Mouse (Mus musculus): ENCODE results near the gene Arhgap29.
A peak's percentile ranks its signal among the peaks of the same experiment; 100 is the strongest.

The Arhgap29 gene

DNA sequence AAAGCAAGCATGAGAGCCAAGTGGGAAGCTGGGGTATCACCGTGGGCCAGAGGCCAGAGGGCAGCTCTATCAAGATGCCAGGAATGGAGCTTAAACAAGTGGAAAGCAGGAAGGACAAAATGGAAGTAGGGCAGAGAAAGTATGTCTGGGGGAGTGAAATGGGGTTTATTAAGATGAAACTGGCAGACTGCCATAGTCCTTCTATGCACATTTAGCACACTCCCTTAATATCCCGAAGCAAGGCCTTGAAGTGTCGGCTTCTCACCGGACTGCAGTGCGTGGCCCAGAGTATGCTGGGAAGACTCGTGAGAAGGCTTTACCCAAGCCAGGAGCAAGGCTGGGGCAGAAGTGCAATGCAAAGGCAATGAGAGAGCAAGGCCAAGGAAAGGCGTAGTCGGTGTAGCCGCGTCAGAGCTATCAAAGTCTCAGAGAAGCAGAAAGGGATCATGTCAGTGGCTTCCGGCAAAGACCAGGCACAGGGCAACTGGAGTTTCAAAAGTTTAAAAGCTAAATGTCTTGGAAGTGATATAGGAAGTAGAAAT, 11.1 kb upstream of the Arhgap29 start:
- no peak for DNase-seq (ENCODE audit: low spot score)

GRCm38 (mm10) chr3:121945957-121946356, 6.4 kb upstream of the Arhgap29 start:
- DNase-seq (ENCODE audit: low spot score), result peak; percentile 67

DNA sequence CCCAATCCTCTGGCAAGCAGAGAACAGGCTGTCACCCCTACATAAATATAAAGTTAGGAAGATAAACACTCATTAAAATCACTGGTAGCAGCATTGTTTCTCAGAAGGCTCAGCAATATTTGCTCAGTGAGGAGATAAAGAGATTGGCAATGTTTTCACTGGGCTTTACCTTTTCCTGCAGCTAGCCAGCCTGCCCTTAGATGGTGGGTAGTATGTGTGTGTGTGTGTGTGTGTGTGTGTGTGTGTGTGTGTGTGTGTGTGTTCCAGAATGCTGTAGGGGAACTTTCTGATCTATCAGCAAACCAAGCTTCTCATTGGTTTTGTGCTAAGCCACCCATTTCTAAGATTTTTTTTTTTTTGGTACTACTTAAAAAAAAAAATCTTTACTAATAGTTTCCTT, 5.6 kb upstream of the Arhgap29 start:
- DNase-seq (ENCODE audit: low spot score), result no peak

DNA sequence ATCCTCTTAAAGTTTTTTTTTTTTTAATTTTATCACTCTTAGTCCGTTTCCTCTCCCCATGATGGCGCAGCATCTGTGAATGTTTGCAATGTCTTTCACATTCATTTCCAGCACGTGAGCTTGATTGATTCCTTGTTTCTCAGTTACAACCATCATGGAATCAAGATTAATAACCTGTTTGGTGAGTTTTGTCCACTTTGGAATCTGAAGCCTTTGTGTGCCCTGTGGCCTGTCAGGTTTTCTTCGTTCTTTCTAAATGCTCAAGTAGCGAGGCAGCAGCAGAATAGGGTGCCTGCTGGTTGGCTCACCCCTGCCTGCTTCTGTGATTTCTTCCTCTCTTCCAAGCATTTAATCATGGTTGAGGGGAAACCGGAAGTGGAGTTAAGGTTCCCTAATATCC, 2.2 kb upstream of the Arhgap29 start:
- DNase-seq (ENCODE audit: low spot score), result no peak

DNA sequence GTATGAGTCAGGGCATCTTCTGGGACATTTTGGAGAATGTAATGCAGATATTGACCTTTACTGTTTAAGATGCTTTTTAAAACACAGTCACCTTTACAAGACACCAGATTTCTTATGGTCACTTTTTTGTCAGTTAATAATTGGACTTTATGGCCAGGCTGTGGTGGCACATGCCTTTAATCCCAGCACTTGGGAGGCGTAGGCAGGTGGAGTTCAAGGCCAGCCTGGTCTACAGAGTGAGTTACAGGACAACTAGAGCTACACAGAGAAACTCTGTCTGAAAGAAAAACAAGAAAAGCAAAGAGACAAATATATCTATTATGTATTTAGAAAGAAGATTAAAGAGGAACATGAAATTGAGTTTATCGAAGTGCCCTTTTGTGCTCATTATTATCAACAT, 1.2 kb upstream of the Arhgap29 start:
- DNase-seq (ENCODE audit: low spot score), result no peak

GRCm38 (mm10) chr3:121953049-121953432, 700 bp downstream of the Arhgap29 start:
- no peak for DNase-seq (ENCODE audit: low spot score)

DNA sequence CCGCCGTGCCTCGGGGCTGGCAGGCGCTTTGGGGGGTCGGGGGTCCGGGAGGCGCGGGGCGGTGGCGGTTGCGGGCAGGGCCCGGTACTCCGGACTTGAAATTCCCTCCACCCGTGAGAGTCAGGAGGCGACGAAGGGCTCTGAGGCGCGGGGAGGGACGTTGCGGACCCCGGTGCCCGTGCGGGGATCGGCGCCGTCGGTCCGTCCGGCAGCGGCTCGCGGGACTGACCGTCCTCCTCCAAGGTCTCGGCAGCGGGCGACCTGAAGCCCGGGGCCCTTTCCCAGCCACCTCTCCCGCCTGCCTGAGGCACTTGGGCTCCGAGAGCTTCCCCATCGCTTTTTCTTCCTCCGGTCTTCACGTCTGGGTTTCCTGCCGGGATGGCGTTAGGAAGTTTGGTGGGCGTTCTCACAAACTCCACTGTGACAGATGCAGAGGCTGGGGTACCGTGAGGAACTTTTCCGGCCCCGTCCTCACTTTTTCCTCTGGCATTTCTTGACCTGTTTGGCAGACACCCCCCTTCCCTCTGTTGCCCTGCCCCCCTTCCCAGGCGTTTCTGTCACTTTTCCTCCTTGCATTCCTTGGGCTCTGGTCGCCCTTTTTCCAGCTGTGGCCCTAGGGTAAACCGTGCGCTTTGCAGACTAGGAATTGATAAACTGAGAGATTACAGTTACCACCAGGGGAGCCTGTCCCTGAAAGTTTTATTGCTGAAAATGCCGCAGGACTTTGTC, 1.3 kb downstream of the Arhgap29 start:
- DNase-seq (ENCODE audit: low spot score), result no peak

DNA sequence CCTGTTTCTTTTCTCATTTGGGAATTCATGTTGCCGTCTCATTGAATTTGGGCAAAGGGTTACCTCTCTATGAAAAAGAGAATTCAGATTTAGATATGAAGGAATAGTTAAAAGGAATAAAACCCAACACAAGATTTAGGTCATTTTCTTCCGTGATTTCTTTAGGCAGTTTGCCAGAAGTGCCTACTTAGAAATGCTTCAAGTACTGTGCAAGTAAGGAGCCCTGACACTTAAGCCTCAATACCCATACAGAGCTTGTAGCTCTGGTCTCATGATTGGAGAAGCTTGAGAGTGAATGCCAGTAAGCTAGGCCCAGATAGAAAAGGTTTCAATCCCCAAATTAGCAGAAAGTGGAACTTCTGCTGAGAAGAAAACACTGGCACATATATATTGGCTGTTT, 2.1 kb downstream of the Arhgap29 start:
- peak; percentile 39 for DNase-seq (ENCODE audit: low spot score)

- no peak for DNase-seq (ENCODE audit: low spot score)
Observed at GRCm38 (mm10) chr3:121955527-121955926, 3.2 kb downstream of the Arhgap29 start.

GRCm38 (mm10) chr3:121956789-121957188, 4.4 kb downstream of the Arhgap29 start:
- DNase-seq (ENCODE audit: low spot score), result no peak

DNA sequence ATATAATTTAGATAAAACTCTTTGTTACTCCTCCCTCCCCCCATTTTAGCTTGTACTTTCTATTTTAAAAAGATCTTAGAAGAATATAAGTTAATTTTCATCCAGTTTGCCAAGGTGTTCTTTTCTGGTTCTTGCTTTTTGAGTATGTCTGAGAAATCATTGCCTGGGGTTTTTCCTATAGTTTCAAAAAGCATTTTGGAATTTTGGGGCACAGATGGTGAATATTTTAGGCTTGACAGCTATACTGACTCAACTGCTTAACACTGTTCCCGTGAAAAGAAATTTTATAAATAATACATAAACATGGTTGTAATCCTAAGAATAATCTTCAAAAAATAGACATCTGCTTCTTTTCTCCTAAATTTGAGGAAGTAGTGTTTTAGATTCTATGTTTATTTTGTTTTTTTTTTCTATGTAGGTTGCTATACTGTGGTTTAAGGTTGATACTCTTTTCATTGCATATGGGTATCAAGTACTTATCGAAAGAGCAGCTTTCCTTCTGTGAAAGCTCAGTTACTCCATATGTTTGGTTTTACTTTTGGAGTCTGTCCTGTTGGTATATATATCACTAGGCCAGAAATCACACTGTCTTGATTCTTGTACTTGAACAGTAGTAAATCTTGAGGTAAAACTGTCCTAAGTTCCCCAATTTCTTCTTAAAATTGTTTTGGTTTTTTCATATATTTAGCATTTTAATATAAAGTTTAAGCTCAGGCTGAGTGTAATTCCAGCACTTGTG, 5.4 kb downstream of the Arhgap29 start:
- no peak for DNase-seq (ENCODE audit: low spot score)

DNA sequence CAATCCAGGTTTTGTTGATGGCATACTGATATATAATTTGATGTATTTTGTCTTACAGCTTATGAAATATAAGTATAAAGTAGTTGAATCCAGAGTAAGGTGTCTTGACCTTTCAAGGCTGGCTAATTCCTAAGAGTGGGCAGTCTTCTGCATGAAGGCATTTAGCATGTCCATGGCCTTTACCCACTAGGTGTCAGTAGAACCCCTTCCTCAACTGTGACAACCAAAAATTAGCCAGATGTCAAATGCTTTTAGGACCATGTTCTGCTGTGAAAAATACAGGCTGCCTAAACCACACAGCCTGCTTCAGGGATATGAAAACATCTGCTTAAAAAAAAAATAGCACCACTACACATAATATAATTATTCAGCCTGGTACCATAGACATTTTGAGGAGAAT, 11.8 kb downstream of the Arhgap29 start:
- DNase-seq (ENCODE audit: low spot score), result peak; percentile 76

GRCm38 (mm10) chr3:121967681-121968476, 15.5 kb downstream of the Arhgap29 start:
- DNase-seq (ENCODE audit: low spot score), result peak; percentile 93

- peak; percentile 85 for DNase-seq (ENCODE audit: low spot score)
Observed at GRCm38 (mm10) chr3:121968621-121969020, 16.3 kb downstream of the Arhgap29 start.

GRCm38 (mm10) chr3:121969451-121969850, 17.1 kb downstream of the Arhgap29 start:
- DNase-seq (ENCODE audit: low spot score), result peak; percentile 32

- no peak for DNase-seq (ENCODE audit: low spot score)
Observed at GRCm38 (mm10) chr3:121973761-121974160, 21.4 kb downstream of the Arhgap29 start.

- no peak for DNase-seq (ENCODE audit: low spot score)
Observed at GRCm38 (mm10) chr3:121975381-121975780, 23.0 kb downstream of the Arhgap29 start.

- no peak for DNase-seq (ENCODE audit: low spot score)
Observed at GRCm38 (mm10) chr3:121981306-121981705, 29.0 kb downstream of the Arhgap29 start.

GRCm38 (mm10) chr3:121982450-121982849, 30.1 kb downstream of the Arhgap29 start:
- no peak for DNase-seq (ENCODE audit: low spot score)

GRCm38 (mm10) chr3:121995125-121995524, 42.8 kb downstream of the Arhgap29 start:
- DNase-seq (ENCODE audit: low spot score), result no peak

DNA sequence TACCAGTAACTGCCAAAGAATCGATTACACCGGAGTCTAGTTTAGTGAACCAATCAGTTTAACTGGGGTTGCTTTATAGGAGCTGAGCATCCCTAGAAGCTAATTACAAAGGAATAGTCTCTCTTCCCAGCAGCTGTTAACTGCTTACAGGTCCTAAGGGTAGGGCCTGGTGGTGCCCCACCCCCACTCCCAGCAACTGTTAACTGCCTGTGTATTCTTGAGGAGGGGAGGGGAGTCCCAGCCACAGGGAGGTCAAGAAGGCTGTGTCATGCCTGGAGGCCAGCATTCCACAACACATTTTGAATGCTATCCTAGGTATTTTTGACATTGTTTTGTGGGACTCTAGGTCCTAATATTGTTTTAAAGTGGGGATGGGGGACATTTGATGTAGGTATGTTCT, 47.6 kb downstream of the Arhgap29 start:
- no peak for DNase-seq (ENCODE audit: low spot score)

DNA sequence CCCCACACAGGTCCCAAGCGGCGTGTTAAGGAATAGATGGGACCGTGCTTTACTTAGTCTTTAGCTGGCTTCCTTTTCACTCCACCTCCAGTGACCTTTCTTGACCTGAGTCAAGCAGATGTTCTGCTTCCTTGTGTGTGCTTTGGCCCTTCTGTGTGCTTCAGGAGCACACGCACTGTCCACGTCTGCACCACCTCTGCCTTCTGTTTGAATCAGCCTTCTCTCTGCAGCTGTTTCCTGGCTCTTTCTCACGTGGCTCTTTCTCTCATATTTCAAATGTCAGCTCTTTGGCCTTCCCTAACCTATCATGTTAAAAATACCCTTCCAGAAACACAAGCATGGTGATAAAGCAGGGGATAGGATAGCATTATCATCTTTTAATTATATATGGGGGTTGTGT, 49.2 kb downstream of the Arhgap29 start:
- no peak for DNase-seq (ENCODE audit: low spot score)

DNA sequence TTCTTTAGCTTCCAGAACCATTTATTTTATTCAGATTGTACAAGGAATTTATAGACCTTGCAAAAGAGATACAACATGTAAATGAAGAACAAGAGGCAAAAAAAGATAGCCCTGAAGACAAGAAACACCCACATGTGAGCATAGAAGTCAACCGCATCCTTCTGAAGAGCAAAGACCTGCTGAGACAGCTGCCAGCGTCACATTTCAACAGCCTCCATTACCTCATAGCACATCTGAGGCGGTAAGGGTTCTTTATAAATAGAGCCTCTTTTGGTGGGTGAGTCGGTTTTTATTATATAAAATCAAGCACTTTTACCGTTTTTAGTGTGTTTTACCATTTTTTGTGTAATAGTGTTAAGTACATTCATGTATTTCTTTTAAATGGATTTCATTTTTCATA, 57.5 kb downstream of the Arhgap29 start:
- no peak for DNase-seq (ENCODE audit: low spot score)
